Mouse (Mus musculus) C2C12 (cell line): ENCODE results near the gene Znhit2.

Source experiments
- CTCF ChIP-seq: IDR thresholded peaks from one replicate; pipeline ENCODE4 v1.5.1; 2011; ENCODE audit not compliant: control insufficient read depth, insufficient read depth, insufficient read length
- FOSL1 ChIP-seq: IDR thresholded peaks from one replicate; pipeline ENCODE4 v1.8.0; 2011; ENCODE audit warnings: mild to moderate bottlenecking, low read length; ENCODE audit not compliant: poor library complexity, insufficient read depth, severe bottlenecking
- MAX ChIP-seq: IDR thresholded peaks from one replicate; pipeline ENCODE4 v1.6.1; 2011; ENCODE audit warnings: mild to moderate bottlenecking, control low read depth
- USF1 ChIP-seq: IDR thresholded peaks from one replicate; pipeline ENCODE4 v1.6.1; 2011; ENCODE audit warnings: low read depth, mild to moderate bottlenecking, control low read depth, moderate library complexity

DNA sequence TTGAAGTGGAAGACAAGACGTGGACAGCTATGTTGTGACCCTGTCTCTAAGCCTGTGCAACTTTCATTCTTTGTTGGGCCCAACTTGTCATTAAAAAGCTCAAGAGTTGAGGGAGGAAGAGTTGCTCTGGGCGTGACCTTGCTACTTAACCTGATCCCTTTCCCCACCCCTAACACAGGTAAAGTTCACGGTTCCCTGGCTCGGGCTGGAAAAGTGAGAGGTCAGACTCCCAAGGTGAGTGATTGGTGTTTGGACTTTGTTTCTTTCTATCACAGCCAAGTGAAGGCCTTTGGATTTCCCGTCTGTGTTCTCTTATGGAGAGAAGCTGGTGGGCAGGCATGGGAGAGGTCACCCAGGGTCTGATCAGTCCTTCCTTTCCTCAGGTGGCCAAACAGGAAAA lies 2.0 kb upstream of the Znhit2 start:
- TF ChIP-seq CTCF (no peak), MAX (no peak), USF1 (no peak), FOSL1 (no peak)
